Mouse (Mus musculus) brain, embryonic 14.5 days (tissue): Measurements from ENCODE around the gene Nrbp1.

Source experiments
- CTCF ChIP-seq: fragments of 200-500 bp; IDR thresholded peaks from 2 replicates; pipeline ENCODE4 v1.5.1; 2012; ENCODE audit warnings: inconsistent platforms, mild to moderate bottlenecking, moderate library complexity, borderline replicate concordance; ENCODE audit not compliant: insufficient read depth, insufficient read length; ENCODE audit errors: extremely low read depth
- POLR2A ChIP-seq: fragments of 200-500 bp; IDR thresholded peaks from 2 replicates; pipeline ENCODE4 v1.6.1; 2012; ENCODE audit warnings: mild to moderate bottlenecking, inconsistent platforms, borderline replicate concordance; ENCODE audit not compliant: poor library complexity, insufficient read depth, insufficient read length, severe bottlenecking; ENCODE audit errors: extremely low read depth

DNA sequence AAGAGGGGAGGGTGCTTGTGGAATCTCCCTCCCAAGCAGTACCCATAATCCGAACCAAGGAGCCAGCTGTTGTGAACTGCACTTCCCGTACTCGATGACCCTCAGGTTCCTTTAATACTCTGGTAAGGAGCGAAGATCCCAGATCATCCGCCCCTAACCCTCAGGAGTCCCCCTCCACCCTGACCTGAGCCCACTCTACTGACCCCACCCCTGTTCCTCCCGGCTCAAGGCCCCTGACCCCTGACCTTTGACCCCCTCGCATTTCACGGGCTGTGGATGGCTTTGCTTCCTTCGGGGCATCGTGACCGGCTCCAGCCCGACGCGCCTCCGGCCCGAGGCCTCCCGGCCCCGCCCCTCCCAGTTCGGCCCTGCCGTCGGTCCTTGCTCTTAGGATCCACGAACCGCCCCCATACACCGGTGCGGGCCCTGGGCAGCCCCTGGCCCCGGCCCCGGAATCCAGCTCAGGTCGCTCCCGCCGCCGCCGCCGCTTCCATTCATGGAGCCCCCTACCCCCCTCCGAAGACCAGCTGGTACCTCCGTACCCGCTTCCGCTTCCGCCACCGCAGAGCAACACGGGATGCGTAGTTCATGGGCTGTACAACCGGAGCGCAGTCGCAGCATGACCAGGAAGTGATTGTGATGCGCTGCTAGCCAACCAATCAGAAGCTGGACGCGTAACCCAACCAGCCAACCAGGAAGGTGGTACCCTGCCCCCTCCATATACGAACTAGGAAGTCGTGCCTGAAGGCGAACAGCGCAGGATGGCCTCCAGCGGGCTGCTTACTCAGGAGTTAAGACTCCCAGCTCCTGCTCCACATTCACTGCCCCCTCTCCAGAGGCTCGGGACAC lies 38.7 kb upstream of the Nrbp1 start, which contains the start of gene Zfp513:
- TF ChIP-seq POLR2A, result peak; percentile 38; the same call in 1 of the 2 replicates
- no peak for TF ChIP-seq CTCF
